Mouse (Mus musculus): ENCODE data around the gene Gtf3c4. TPM values are rescaled to one million over a fixed set of nuclear protein-coding genes. Genes with fewer than 3 reads are reported as not detected.

Gtf3c4 gene
- polyA plus RNA-seq, 1 experiment from 2014 or later = 19.2 TPM

DNA sequence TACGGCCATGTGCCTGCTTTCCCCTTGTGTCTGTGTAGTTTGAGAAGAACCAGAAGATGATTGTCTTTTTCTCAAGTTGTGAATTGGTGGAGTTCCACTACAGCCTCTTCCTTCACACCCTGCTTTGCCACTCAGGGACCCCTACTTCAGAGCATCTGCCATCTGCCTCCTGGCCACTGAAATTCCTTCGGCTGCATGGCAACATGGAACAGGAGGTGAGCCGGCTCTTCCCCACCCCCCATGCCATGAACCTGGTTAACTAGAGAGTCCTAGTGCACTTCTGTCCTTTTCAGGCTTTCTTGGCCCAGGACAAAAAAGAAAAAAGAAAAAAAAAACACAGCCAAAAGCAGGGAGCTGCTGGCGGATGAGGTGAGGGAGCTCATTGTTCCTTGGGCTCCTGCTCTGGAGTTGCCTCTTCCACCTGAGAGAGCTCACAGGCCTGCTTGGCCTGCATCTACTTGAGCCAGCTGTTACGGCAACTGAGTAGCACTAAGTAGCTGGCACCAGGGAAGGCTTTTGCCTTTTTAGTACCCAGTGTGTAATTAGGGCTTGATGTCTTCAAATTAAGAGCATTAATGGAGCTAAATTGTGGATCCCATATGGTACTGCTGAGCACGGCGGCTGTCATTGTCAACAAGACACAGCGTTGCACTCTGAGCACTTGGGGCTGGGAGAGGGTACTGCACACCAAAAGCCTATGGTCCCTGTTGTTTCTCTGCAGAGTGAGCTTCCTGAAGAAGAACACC lies 20.7 kb upstream of the Gtf3c4 start:
- 95% methylated on average over 8 of the region's 8 CpGs for WGBS
- Histone ChIP-seq H3K27ac (ENCODE audit: low read depth, low read length) (no peak overlapping the region), H3K9ac (ENCODE audit: low read depth, low read length) (no peak overlapping the region), H3K4me3 (ENCODE audit: low read depth, low read length) (no peak overlapping the region), H3K36me3 (ENCODE audit: control insufficient read depth, insufficient read depth, low read length) (peaks cover 27% of the 10 kb centered on the region), H3K4me2 (no peak overlapping the region), H3K27me3 (replicated peaks; ENCODE audit: control insufficient read depth, insufficient read depth, low read length) (no peaks in the 10 kb centered on the region), H3K4me1 (replicated peaks; ENCODE audit: control insufficient read depth, insufficient read depth, low read length) (no peaks in the 10 kb centered on the region), H3K9me3 (ENCODE audit: control insufficient read depth, low read length) (no peaks in the 10 kb centered on the region)
- DNase-seq (ENCODE audit: low spot score) (no peak), ATAC-seq (replicated peaks; ENCODE audit: low FRiP score) (no peak)

GRCm38 (mm10) chr2:28859303-28859702 lies 19.1 kb upstream of the Gtf3c4 start:
- H3K4me2 ChIP-seq = no peak overlapping the region
- no peak for ATAC-seq (replicated peaks; ENCODE audit: low FRiP score)
- H3K4me1 ChIP-seq (replicated peaks; ENCODE audit: control insufficient read depth, insufficient read depth, low read length) = no peaks in the 10 kb centered on the region
- peaks cover 25% of the 10 kb centered on the region for H3K36me3 ChIP-seq (ENCODE audit: control insufficient read depth, insufficient read depth, low read length)
- 84% methylated on average over 4 of the region's 4 CpGs for WGBS
- no peaks in the 10 kb centered on the region for H3K9me3 ChIP-seq (ENCODE audit: control insufficient read depth, low read length)
- no peak overlapping the region for H3K9ac ChIP-seq (ENCODE audit: low read depth, low read length)
- no peak for DNase-seq (ENCODE audit: low spot score)
- H3K4me3 ChIP-seq (ENCODE audit: low read depth, low read length) = no peak overlapping the region
- H3K27me3 ChIP-seq (replicated peaks; ENCODE audit: control insufficient read depth, insufficient read depth, low read length) = no peaks in the 10 kb centered on the region
- no peak overlapping the region for H3K27ac ChIP-seq (ENCODE audit: low read depth, low read length)

DNA sequence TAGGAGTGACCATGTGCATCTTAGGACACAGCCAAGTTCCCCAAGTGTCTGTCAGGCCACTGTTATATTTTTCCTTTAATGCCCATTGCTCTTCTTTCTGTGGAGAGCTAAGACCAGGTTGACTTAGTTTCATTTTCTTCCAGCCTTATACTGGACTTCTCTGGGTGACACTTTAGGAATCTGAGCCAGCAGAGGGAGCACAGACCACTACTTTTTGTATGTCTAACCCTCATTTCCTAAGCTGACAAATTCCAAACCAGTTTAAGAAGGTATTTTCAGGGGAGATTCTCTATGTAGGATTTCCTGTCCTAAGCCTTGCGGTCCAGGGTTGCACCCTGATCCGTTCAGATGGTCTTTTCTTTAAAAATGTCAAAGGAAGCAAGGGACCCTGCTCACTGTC lies 15.6 kb upstream of the Gtf3c4 start:
- no peak for ATAC-seq (replicated peaks; ENCODE audit: low FRiP score)
- H3K36me3 ChIP-seq (ENCODE audit: control insufficient read depth, insufficient read depth, low read length) = peaks cover 11% of the 10 kb centered on the region

GRCm38 (mm10) chr2:28852594-28852993 lies 12.4 kb upstream of the Gtf3c4 start:
- no peak overlapping the region for H3K27ac ChIP-seq (ENCODE audit: low read depth, low read length)
- peaks cover 6% of the 10 kb centered on the region for H3K36me3 ChIP-seq (ENCODE audit: control insufficient read depth, insufficient read depth, low read length)
- H3K27me3 ChIP-seq (replicated peaks; ENCODE audit: control insufficient read depth, insufficient read depth, low read length) = no peaks in the 10 kb centered on the region
- whole genome bisulfite sequencing = 87% methylated on average over 3 of the region's 3 CpGs
- H3K4me2 ChIP-seq = no peak overlapping the region
- H3K9me3 ChIP-seq (ENCODE audit: control insufficient read depth, low read length) = no peaks in the 10 kb centered on the region
- no peaks in the 10 kb centered on the region for H3K4me1 ChIP-seq (replicated peaks; ENCODE audit: control insufficient read depth, insufficient read depth, low read length)
- no peak overlapping the region for H3K4me3 ChIP-seq (ENCODE audit: low read depth, low read length)
- ATAC-seq (replicated peaks; ENCODE audit: low FRiP score) = no peak
- no peak for DNase-seq (ENCODE audit: low spot score)
- no peak overlapping the region for H3K9ac ChIP-seq (ENCODE audit: low read depth, low read length)

More for the DNA sequence above, 15.6 kb upstream of the Gtf3c4 start:
- no peaks in the 10 kb centered on the region for H3K4me1 ChIP-seq (replicated peaks; ENCODE audit: control insufficient read depth, insufficient read depth, low read length)
- WGBS = 89% methylated on average over 2 of the region's 2 CpGs
- no peak overlapping the region for H3K9ac ChIP-seq (ENCODE audit: low read depth, low read length)
- H3K4me2 ChIP-seq = no peak overlapping the region
- no peaks in the 10 kb centered on the region for H3K27me3 ChIP-seq (replicated peaks; ENCODE audit: control insufficient read depth, insufficient read depth, low read length)
- DNase-seq (ENCODE audit: low spot score) = no peak
- H3K4me3 ChIP-seq (ENCODE audit: low read depth, low read length) = no peak overlapping the region
- no peaks in the 10 kb centered on the region for H3K9me3 ChIP-seq (ENCODE audit: control insufficient read depth, low read length)
- H3K27ac ChIP-seq (ENCODE audit: low read depth, low read length) = no peak overlapping the region

DNA sequence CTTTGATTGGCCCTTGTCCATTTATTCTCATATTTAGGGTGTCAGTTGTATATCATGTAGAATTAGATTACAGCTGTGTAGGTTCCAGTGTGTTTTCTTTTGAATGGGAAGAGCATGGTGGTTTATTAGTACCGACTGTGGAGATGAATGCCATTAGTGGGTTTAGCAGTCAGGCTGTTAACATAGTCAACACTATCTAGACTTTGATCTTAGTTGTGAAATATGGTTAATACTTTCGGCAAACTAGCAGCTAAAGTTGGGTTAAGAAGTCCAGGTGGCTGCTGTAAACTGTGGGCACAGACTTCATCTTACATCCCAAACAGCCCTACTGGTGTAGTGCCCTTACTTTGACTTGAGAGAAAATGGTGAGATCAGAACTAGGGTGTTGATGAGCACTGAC lies 8.7 kb upstream of the Gtf3c4 start:
- Histone ChIP-seq H3K27me3 (replicated peaks; ENCODE audit: control insufficient read depth, insufficient read depth, low read length) (no peaks in the 10 kb centered on the region), H3K9ac (ENCODE audit: low read depth, low read length) (no peak overlapping the region), H3K9me3 (ENCODE audit: control insufficient read depth, low read length) (no peaks in the 10 kb centered on the region), H3K27ac (ENCODE audit: low read depth, low read length) (no peak overlapping the region), H3K4me1 (replicated peaks; ENCODE audit: control insufficient read depth, insufficient read depth, low read length) (no peaks in the 10 kb centered on the region), H3K36me3 (ENCODE audit: control insufficient read depth, insufficient read depth, low read length) (peaks cover 10% of the 10 kb centered on the region), H3K4me3 (ENCODE audit: low read depth, low read length) (no peak overlapping the region), H3K4me2 (no peak overlapping the region)
- WGBS = 88% methylated on average over 2 of the region's 2 CpGs
- ATAC-seq (replicated peaks; ENCODE audit: low FRiP score) (no peak), DNase-seq (ENCODE audit: low spot score) (no peak)

DNA sequence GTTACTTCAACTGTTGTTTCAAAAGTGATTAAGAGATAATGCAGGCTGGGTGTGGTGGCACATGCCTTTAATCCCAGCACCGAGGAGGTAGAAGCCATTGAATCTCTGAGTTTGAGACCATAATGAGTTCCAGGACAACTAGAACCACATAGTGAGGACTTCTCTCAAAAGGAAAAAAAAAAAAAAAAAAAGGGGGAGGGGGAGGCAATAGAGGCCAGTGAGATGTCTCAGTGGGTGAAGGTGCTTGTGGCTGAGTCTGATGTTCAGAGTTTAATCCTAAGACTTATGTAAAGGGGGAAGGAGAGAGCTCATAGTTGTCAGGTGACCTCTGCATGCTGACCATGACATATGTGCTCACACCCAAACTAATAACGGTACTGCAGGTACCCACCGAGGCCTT lies 1.9 kb upstream of the Gtf3c4 start:
- ATAC-seq (replicated peaks; ENCODE audit: low FRiP score) = no peak
- peak overlapping the region; percentile 91 for H3K4me2 ChIP-seq

GRCm38 (mm10) chr2:28839501-28840221 lies 499 bp downstream of the Gtf3c4 start:
- WGBS = under 1% methylated on average over 53 of the region's 53 CpGs
- no peaks in the 10 kb centered on the region for H3K27me3 ChIP-seq (replicated peaks; ENCODE audit: control insufficient read depth, insufficient read depth, low read length)
- peak overlapping the region; percentile 95 for H3K9ac ChIP-seq (ENCODE audit: low read depth, low read length)
- no peak for DNase-seq (ENCODE audit: low spot score)
- peaks cover 20% of the 10 kb centered on the region for H3K4me1 ChIP-seq (replicated peaks; ENCODE audit: control insufficient read depth, insufficient read depth, low read length)
- ATAC-seq (replicated peaks; ENCODE audit: low FRiP score) = peak; percentile 61
- H3K9me3 ChIP-seq (ENCODE audit: control insufficient read depth, low read length) = no peaks in the 10 kb centered on the region
- H3K36me3 ChIP-seq (ENCODE audit: control insufficient read depth, insufficient read depth, low read length) = peaks cover 5% of the 10 kb centered on the region
- peak overlapping the region; percentile 85 for H3K27ac ChIP-seq (ENCODE audit: low read depth, low read length)
- H3K4me2 ChIP-seq = peak overlapping the region; percentile 91
- peak overlapping the region; percentile 98 for H3K4me3 ChIP-seq (ENCODE audit: low read depth, low read length)

More for the DNA sequence above, 1.9 kb upstream of the Gtf3c4 start:
- DNase-seq (ENCODE audit: low spot score) = no peak
- Histone ChIP-seq H3K27ac (ENCODE audit: low read depth, low read length) (no peak overlapping the region), H3K36me3 (ENCODE audit: control insufficient read depth, insufficient read depth, low read length) (peaks cover 4% of the 10 kb centered on the region; the same call in 1 of the 2 replicates), H3K9ac (ENCODE audit: low read depth, low read length) (no peak overlapping the region), H3K4me1 (replicated peaks; ENCODE audit: control insufficient read depth, insufficient read depth, low read length) (peaks cover 20% of the 10 kb centered on the region), H3K4me3 (ENCODE audit: low read depth, low read length) (peak overlapping the region; percentile 98), H3K9me3 (ENCODE audit: control insufficient read depth, low read length) (no peaks in the 10 kb centered on the region), H3K27me3 (replicated peaks; ENCODE audit: control insufficient read depth, insufficient read depth, low read length) (no peaks in the 10 kb centered on the region)
- 68% methylated on average over 3 of the region's 3 CpGs for WGBS

- H3K9me3 ChIP-seq (ENCODE audit: control insufficient read depth, low read length) = no peaks in the 10 kb centered on the region
- DNase-seq (ENCODE audit: low spot score) (no peak), ATAC-seq (replicated peaks; ENCODE audit: low FRiP score) (no peak)
- peaks cover 23% of the 10 kb centered on the region for H3K36me3 ChIP-seq (ENCODE audit: control insufficient read depth, insufficient read depth, low read length)
- H3K4me1 ChIP-seq (replicated peaks; ENCODE audit: control insufficient read depth, insufficient read depth, low read length) = peaks cover 17% of the 10 kb centered on the region
- no peak overlapping the region for H3K9ac ChIP-seq (ENCODE audit: low read depth, low read length)
- H3K4me2 ChIP-seq = no peak overlapping the region
- 77% methylated on average over 3 of the region's 3 CpGs for WGBS
- H3K4me3 ChIP-seq (ENCODE audit: low read depth, low read length) = no peak overlapping the region
- H3K27ac ChIP-seq (ENCODE audit: low read depth, low read length) = no peak overlapping the region
- no peaks in the 10 kb centered on the region for H3K27me3 ChIP-seq (replicated peaks; ENCODE audit: control insufficient read depth, insufficient read depth, low read length)
These were observed 3.8 kb downstream of the Gtf3c4 start for GRCm38 (mm10) chr2:28836181-28836940.

Measured in liver, embryonic 11.5 days (tissue).